Mouse (Mus musculus): ENCODE measurements around the gene Ppid.

- peak; percentile 95 for TF ChIP-seq CTCF (conservative IDR thresholded peaks at IDR 0.05; ENCODE audit: insufficient read depth, insufficient read length, low read depth, low read length)
- no peak for TF ChIP-seq POLR2A (IDR thresholded peaks at IDR 0.05; ENCODE audit: low read depth, low read length)
These were observed 4.3 kb upstream of the Ppid start for GRCm38 (mm10) chr3:79586804-79587203.

Measured in kidney, adult 2 months (tissue).